Mouse (Mus musculus) embryo, embryonic 11 days (tissue): ENCODE results near the gene Naip2.
A peak's percentile ranks its signal among the peaks of the same experiment; 100 is the strongest.

ENCODE experiments used
- DNase-seq: peaks from one replicate; pipeline ENCODE4 v3.0.0-alpha.2; 2015

Gene Naip2

DNA sequence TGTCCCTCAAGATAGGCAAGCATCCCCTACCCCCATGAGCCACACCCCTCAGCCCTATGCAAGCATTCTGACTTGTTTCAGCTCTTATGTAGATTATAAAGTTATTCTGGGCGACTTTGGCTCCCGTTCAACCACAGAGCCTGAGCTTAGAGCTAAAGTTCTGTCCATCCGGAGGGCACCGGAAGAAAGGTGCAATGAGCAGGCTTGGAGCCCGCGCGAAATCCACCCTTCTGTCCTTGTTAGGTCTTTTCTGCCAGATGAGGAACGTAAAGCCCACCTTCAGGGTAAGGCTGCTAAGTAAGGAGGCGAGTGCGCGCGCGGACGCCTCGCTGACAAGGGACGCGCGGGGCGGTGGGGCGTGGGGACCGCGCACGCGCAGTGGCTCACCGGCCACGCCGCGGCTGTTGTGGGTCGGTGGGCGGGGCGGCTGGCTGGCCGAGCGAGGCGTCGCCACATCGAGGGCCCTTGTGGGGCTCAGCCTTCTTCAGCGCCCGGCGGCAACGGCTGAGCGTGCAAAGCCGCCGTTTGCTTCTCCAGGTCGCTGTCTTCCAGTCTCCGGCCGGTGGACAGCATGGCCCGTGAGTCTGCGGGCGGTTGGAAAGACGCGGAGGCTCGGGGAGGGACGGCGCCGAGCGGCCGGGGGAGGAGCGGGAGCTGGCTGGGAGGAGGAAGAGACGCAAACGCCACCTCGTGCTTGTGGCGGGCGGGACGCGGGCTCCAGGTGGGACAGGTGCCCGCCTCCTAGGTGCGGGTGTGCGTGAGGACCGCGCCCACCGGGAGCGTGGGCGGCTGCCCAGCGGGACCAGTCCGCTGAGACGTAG is 94.0 kb downstream of the Naip2 start, which contains the start of gene Serf1:
TSS of gene Serf1 (plus strand) at position 361 of the 821 bp plus-strand sequence.
- DNase-seq: peak; percentile 93

DNA sequence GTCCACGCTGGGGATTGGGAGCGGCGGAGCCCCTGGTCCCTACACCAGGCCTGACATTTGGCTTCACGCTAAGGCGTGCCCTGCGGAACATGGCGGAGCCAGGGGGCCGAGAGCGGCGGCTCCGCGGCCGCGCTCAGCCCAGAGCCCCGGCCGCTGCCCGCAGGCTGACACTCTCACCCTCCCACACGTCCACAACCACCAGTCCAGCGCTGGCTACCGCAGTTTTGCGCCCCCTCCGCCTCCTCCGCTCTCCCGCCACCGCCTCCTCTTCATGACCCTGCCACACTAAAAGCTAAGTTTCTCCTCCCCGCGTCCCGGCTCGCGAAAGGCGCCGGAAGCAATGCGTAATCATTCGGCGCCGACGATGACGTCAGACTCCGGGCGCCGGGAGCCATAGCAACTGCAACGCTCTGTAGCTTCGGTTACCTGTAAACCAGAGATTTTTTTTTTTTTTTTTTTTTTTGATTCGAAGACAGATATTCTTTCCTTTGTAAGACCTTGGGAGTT is 98.1 kb downstream of the Naip2 start, which contains the start of gene Bdp1:
TSS of gene Bdp1 (minus strand) at position 323 of the 507 bp plus-strand sequence.
- peak; percentile 94 for DNase-seq

DNA sequence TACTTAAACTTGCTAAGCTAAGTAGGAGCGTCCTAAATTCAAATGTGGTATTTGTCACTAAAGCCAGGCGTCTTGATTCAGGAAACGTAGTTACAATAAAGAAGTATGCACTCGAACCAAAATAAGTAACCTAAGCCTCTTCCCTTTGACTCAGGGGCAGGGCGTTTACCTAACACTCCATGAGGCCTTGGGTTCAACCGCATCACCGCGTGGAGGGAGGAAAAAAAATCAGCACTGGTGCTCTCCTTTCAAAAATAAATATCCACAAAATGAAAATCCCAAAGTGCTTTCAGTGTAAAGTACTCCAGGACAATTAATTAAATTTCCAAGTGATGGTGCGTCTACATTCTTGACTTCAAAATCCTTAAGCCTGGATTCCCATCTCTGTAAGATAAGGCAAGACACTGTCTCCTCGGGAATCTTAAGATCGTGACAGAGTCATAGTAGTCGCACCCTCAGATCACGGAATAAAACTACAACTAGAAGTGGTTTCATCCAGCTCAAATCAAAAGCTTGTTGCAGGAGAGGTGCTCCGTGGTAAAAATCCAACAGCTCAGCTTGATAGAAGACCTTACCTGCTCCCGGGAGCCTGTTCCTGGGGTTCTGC is 98.7 kb downstream of the Naip2 start:
- DNase-seq: no peak

DNA sequence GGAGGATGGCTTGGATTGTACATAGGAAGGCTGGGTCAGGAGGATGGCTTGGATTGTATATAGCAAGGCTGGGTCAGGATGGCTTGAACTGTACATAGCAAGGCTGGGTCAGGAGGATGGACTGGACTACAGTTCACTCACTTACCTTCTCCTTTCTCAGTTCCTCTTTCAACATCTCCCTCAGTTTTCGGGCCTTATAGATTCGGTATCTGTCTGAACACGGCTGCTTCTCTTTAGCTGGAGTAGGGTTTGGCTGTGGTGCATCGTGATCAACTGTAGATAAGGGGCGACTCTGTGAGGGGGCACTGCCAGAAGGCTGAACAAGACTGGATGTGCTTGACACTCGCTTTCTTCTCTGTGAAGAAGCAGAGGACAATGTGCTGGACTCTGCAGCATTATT is 103.1 kb downstream of the Naip2 start:
- DNase-seq: no peak
